In the genomic region with DNA sequence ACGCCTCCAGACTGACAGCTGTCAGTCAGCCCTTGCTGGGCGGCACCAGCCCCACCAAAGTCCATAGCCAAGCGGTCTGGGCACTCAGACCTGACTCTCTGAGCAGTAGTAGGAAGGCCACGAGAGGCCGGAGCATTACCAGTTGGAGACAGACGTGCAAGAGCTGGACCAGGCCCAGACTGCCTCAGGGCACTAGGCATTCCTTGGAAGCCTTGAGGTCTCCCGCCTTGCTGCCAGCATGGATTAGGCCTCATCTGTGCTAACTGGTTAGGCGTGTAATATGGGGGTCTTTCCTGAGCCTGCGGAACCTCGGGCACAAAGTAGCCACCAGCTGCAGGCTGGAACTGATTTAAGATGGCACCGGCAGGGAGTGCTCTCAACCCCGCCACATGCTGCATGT, we compare ENCODE assay signal across 5 mouse cellular contexts. TPM values are rescaled to one million over a fixed set of nuclear protein-coding genes. Genes with fewer than 3 reads are reported as not detected.
DNase-seq lines count a peak whose midpoint lies in the region; ATAC-seq and TF ChIP-seq lines count a peak whose summit lies in the region.
"Not testable (repeated sequence)": the region's sequence is repeated elsewhere in the genome, so short reads cannot be mapped to it uniquely, and the experiment has no call there.

No protein-coding gene starts in this region.

- ATAC-seq in midbrain, postnatal 0 days (ENCODE audit: low FRiP score): not testable (repeated sequence)

- WGBS in midbrain, postnatal 0 days: 84% methylated on average over 8 of the region's 12 CpGs

- not testable (repeated sequence) for H3K36me3 ChIP-seq in E14TG2a.4 (ENCODE audit: insufficient read depth, low read length); midbrain, postnatal 0 days (ENCODE audit: insufficient read depth, low read length)

- H3K9ac ChIP-seq in midbrain, postnatal 0 days (replicated peaks; ENCODE audit: low read length, poor library complexity, severe bottlenecking): not testable (repeated sequence)

- not testable (repeated sequence) for H3K27ac ChIP-seq in midbrain, postnatal 0 days (ENCODE audit: low read depth, low read length)

- 0 out of 2 replicates have a peak overlapping the region, but pooled peaks have one; percentile 29 for H3K4me3 ChIP-seq in E14TG2a.4 (replicated peaks; ENCODE audit: low read length)
- H3K4me3 ChIP-seq in midbrain, postnatal 0 days (ENCODE audit: low read depth, low read length): not testable (repeated sequence)

- H3K27me3 ChIP-seq in E14TG2a.4 (ENCODE audit: insufficient read depth, low read length); midbrain, postnatal 0 days (ENCODE audit: insufficient read depth, low read length): not testable (repeated sequence)

- not testable (repeated sequence) for H3K4me1 ChIP-seq in E14TG2a.4 (replicated peaks; ENCODE audit: low read depth, low read length); midbrain, postnatal 0 days (ENCODE audit: insufficient read depth, low read length)

- TF ChIP-seq CTCF in E14TG2a.4 (conservative IDR thresholded peaks at IDR 0.05; ENCODE audit: low read length); midbrain, postnatal 0 days (IDR thresholded peaks at IDR 0.05): not testable (repeated sequence)

- intact Hi-C loops in left cerebral cortex, postnatal 4 days (cut with DNase I): not testable (repeated sequence)

- not testable (repeated sequence) for H3K4me2 ChIP-seq in midbrain, postnatal 0 days (ENCODE audit: low read depth, low read length, poor library complexity, severe bottlenecking)

- not testable (repeated sequence) for H3K9me3 ChIP-seq in E14TG2a.4 (ENCODE audit: low read length); midbrain, postnatal 0 days (ENCODE audit: low read length)

- peak; percentile 34 for DNase-seq in ZHBTc4 (ENCODE audit: low read depth, low spot score)
- DNase-seq in cerebellum, postnatal 14 days: peak; percentile 30
- peak; percentile 69 for DNase-seq in left cerebral cortex, postnatal 4 days
- peak; percentile 15 for DNase-seq in midbrain, postnatal 0 days (ENCODE audit: low spot score)

RNA-seq across cellular contexts. Expression of a gene that starts 37.8 kb away (rescaled TPM):
- 10 to 100 TPM; 30.9 to 32.3 TPM for total RNA-seq in left cerebral cortex, postnatal 4 days (2021)
- 32.0 and 34.0 TPM in 2 replicates for total RNA-seq in midbrain, postnatal 0 days (2014; rRNA removed)
- polyA plus RNA-seq in midbrain, postnatal 0 days (2015; fragmentation: Nextera tagmentation; extraction: Ambion mirVana): 18.4 and 23.1 TPM in 2 replicates

Comparison
In these comparisons a context has a peak if more than half of its experiments do, and no peak if none do; other contexts are left out.
1. DNase-seq: peak in every context shown above with its lines; median percentile 69 in left cerebral cortex, postnatal 4 days; 34 in ZHBTc4; 30 in cerebellum, postnatal 14 days; 15 in midbrain, postnatal 0 days.